Mouse (Mus musculus) megakaryocyte, embryonic 14.5 days (primary cell): ENCODE data around the gene Fam19a1.

ENCODE experiments used
- FLI1 ChIP-seq: IDR thresholded peaks from 2 replicates; pipeline ENCODE4 v1.6.1; 2012; ENCODE audit warnings: low read length, inconsistent platforms, mixed read lengths
- GATA1 ChIP-seq: IDR thresholded peaks from 3 replicates; pipeline ENCODE4 v1.6.1; 2012; ENCODE audit warnings: mixed read lengths, low read length, inconsistent platforms, borderline replicate concordance

DNA sequence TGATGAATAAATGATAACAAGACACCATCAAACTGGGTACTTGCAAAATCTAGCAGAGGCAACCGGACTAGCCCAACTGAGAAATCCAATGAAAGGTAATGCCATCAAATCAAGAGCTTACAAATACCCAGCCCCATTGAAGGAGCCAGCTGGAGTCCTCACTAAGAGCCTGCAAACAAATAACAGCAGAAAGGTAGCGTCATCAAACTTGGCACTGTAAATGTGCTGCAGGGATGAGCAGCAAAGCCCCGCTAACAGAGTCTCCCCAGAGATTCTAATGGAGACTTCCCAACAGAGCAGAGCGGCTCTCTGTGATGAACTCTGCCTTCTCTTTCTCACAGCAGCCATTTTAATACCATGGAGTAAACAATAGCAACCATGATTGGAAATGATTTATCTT lies 305.9 kb downstream of the Fam19a1 start:
- TF ChIP-seq GATA1 = no peak
- no peak for TF ChIP-seq FLI1
